Mouse (Mus musculus) spleen, adult 18-20 months (tissue): ENCODE results near the gene Btbd9.
"Not testable (repeated sequence)": the region's sequence is repeated elsewhere in the genome, so short reads cannot be mapped to it uniquely, and the experiment has no call there.

Source experiments
- DNase-seq, 2 experiments: peaks; one replicate each; pipeline ENCODE4 v3.0.0; 2022; ENCODE audit warnings: mixed read lengths in 2 of 2

Btbd9 gene

DNA sequence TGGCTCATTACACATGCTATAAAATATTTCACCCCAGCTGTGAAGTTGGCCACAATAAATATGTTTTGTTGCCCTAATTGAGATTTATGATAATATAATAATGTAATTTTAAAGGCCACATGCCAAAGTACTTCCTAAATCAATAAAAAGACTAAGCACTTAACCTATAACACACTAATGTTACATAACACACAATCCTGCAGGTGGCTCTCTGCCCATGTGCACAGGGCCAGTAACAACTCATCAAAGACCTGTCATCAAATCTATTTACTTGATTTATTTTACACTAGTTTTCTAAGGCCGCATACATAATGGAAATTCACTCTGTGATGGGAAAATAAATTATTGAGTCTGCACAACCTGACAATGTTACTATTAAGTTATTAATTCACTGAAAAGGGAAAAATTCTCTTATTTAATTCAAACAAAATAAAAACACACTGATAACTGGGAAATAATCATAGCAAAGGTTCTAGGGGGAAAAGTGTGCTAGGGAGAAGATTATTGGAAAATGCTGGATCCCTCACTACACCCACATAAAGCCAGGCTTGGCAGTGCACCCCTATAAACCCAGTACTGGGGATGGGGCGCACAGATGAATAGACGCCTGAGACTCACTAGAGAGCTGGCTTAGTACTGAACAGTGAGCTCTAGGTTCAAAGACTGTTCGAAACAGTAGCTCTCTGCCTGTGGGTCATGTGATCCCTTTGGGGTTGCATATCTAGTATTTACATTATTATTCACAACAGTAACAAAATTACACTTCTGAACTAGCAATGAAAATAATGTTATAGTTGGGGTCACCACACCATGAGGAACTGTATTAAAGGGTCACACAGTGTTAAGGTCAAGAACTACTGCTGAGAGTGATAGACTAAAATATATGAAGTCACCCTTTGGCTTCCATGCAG is 23.0 kb downstream of the Btbd9 start:
- no peak for DNase-seq

DNA sequence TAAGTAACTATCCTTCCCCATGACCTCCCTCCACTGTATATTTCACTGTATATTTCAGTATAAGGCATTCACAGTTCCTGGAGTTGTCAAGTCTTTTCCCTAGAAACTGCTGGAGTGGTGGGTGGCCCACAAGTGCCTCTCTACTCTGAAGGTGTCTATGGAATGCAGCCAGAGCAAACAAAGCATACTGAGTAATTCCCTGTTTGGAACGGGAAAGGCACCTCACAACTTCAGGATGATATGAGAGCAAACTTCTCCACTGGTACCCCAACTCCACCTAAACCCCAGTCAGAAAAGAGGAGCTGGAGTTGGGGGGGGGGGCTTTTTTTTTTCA is 25.5 kb downstream of the Btbd9 start:
- DNase-seq, result no peak

DNA sequence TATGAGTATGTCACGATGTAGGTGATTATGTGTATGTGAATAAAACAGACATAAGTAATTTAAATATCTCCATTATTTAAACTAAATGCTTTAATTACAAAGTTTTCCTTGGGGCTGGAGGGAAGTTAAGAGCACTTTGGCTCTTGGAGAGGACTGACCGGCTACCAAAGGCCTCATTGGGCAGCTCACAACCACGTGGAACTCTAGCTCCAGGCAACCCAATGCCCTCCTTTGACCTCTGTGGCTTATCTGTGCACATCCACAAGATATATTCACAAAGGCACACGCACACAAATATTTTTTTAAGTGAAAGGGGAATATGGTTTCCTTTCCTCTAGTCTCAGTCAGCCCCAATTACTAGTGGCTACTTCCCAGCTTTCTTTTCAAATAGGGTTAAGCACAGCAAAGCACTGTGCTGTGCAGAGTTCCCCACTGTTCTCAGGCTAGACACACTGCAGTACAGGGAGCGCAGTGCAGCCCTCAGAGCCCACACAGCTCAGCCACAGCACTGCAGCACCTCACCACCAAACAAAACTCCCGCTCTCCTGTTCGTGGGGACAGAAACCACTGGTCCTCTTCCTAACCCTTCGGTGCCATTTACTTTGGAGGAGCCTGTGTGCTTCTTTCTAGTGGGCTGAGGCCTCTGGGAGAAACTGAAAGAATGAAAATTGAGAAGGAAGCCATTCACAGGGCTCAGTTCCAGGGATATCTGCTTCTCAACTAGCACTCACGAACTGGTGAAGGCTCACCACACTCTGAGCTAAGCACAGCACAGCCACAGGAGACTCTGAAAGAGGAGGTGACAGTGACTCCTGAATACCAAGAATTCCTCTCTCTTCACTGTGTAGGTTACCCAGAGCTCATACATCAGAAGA is 26.2 kb downstream of the Btbd9 start:
- DNase-seq, result no peak

DNA sequence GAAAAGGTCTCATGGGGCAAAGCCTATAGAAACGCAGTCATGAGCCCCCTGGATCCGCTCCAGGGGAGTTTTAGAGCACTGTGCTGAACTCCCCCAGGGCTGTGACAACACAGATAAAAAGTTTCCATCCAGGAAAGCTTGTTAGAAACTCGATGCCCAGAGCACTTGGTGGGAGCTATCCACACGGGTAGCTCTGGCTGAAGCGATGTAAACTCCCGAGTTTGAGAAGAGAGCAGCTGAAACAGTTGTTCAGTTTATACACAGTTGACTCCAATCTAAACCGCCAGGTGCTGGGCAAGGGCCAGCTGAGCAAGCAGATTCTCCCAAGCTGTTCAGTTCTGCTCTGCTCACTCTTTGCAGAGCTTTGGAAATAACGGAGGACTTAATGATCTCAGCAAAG is 37.2 kb downstream of the Btbd9 start:
- DNase-seq, result no peak

DNA sequence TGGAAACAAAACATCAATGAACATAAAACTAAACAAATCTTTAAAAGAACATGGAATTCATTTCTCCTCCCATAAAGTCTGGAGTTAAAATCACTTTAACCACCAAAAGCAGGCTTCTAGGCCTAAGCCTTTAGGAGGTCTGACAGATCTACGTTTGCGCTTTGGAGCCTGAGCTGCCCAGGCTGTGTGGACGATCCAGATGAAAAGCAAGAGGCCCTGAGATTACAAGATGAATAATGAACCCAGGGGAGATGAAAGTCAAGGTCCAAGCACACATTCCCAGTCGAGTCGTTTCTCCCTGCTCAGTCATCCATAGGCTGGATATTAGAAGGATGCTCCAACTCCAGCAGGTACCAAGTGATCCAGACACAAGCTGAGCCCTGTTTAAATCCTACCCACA is 39.6 kb downstream of the Btbd9 start:
- no peak for DNase-seq

DNA sequence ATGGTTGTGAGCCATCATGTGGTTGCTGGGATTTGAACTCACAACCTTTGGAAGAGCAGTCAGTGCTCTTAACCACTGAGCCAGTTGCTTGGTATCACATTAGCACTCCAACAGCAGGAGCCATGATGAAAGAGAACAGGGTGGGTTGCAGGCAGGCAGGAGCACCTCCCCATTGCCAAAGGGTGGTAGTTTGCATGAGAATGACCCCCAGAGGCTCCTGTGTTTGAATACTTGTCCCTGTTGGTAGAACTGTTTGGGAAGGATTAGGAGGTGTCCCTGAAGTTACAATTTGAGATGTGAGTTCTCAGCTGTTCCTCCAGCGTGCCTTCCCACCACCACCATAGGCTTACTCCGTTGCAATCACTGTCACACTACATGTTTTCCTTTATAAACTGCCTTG is 43.2 kb downstream of the Btbd9 start:
- no peak for DNase-seq

DNA sequence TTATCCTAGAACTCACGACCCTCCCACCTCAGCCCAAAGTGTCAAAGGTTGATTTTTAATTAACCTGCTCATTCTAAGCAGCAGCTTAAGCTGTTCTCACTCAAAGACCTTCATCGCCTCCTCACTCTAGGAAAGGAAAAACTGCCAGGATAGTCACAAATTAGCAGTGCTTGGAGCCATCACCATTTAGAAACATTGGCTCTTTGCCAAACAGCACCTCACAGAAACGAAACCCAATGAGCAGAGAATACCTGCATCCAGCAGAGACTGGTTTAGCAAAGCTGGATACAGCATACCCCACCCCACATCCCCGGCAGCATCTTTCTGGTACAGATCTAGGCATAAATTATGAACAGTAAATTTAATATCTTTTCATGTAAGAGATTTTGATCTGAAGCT is 45.7 kb downstream of the Btbd9 start:
- no peak for DNase-seq

DNA sequence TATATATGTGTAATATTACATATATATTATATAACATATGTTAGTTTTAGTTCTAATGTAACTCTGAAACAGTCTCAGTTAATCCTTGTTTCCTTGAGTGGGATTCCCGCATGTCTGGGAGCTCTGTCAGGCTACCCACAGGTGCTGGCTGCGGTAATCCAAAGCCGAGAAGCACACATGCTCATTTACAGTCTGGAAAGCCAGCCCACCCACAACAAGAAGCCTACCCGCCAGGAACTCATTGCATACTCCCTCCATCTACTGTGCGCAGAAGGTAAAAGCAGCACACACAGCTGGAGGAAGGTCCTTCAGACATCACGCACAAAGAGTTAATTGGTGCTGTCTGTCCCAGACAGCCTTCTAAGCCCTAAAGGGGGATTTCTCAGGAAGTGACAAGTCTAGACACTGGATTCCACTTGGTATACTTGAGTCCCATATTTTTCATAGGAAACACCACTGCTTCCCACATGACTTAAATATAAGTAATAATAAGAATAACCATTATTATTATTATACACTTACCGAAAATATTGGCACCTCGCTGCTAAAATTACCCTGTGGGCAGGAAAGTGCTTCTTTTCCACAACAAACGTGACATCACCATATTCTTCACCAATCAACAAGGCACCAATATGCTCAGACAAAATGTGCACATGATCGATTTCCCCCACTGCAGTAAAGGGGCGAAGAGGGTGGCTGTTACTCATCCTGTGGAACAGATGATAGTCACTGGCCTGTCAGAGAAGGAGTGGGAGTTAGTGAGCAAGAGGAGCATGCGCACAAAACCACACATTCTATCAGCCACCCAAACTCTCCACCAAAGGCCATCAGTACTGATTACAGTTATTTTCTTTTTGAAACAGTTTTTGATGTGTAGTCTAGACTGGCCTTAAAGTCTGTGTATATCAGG is 46.4 kb downstream of the Btbd9 start:
- no peak for DNase-seq

DNA sequence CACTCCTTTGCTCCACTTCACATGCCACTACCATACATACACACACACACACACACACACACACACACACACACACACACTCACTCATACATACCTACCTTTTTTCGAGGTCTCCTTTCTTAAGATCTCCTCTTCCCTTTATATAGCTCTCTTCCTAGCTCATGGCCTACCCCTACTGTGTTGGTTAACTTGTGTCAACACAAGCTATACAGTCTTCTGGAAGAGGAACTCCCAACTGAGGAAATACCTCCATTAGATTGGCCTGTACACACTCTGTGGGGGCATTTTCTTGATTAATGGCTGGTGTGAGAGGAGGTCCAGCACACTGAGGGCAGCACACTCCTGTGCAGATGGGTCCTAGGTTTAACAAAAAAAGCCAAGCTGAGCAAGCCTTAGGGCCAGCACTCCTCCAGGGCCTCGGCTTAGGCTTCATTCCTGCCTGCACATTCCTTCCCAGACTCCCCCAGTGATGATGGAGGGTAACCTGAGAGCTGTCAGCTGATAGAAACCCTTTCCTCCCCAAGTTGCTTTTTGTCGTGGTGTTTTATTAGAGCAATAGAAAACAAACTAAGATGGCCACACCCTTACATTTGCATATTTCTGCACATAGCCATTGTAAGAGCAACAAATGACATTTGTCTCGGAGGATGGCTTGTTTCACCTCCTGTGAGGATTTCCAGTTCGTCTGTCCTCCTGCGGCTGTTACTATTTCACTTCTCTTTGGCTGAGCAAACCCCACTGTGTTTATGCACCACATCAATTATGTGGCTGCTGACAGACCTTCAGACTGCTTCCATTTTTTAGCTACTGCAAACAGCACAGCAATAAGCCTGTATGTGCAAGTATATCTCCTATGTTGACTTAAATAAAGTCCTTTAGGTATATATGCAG is 50.6 kb downstream of the Btbd9 start:
- DNase-seq, result no peak

DNA sequence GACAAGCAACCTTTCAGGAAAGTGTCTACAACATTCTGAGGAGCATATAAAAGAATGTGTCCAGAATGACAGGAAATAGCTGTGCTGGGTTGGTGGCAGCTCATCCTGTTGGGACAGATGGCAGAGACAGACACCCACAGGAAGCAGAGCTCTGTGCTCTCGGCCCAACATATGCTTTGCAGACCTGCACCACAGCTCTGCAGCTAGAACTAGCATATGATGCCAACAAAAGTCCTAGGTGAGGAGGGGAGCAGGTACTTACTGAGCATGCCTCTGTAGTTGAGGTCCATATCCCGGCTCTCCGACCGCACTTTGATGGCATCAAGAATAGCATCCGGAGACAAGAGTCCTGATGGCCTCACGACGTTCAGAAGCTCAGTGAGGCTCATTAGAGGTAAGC is 51.8 kb downstream of the Btbd9 start:
- no peak for DNase-seq

DNA sequence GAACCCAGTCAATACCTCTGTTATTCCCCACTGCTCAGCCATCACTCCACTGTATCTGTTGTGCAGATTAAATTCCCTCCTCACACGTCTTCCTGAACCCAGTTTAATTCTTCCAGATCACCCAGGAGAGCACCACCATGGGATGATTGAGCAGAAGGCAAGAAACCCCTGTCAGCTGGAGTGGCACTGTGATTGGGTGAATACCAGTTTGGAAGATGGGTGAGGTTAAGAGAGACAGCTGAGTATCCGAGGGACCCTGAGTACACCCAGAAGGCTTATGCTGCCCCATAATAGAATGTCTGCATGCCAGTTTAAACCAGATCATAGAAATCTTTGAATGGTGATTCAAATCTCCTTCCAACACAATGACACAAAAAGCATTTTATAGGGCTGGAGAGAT is 52.5 kb downstream of the Btbd9 start:
- no peak for DNase-seq

DNA sequence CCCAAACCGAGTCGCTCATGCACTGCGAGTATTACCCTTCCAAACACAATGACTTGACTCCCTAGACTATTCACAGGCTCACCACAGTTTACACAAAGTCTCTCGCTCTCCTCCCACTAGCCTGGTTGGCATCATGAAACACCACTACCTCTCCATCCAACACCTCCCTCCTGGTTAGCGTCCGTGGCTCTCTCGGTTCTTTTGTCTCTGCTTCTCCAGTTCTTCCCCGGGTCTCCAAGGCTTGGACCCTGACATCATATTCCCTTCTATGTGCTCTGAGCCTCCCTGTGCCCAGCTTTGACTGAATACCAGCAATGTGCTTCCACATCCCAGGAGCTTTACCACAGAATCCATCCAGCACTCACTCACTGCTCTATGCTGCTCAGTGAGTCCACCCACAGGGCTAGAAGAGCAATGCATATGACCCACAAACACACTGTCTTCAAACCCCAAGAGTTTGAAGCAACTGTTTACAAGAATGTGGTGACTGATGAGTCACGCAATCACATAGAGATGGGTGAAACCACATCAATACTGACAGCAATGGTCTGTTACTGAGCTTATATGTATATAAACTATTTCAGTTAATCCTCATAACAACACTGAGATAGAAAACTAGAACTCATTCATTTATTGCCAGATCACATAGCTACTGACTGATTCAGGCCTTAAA is 53.7 kb downstream of the Btbd9 start:
- DNase-seq, result no peak

DNA sequence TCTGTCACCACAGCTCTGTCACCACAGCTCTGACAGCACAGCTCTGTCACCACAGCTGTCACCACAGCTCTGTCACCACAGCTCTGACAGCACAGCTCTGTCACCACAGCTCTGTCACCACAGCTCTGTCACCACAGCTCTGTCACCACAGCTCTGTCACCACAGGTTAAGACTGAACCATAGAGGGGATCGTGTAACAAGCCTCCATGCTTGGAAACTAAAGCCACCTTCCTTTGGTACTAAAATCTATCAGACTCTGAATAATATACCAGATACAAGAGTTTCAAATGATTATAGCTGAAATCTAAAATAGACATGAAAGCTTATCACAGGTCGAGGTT is 57.1 kb downstream of the Btbd9 start:
- not testable (repeated sequence) for DNase-seq

DNA sequence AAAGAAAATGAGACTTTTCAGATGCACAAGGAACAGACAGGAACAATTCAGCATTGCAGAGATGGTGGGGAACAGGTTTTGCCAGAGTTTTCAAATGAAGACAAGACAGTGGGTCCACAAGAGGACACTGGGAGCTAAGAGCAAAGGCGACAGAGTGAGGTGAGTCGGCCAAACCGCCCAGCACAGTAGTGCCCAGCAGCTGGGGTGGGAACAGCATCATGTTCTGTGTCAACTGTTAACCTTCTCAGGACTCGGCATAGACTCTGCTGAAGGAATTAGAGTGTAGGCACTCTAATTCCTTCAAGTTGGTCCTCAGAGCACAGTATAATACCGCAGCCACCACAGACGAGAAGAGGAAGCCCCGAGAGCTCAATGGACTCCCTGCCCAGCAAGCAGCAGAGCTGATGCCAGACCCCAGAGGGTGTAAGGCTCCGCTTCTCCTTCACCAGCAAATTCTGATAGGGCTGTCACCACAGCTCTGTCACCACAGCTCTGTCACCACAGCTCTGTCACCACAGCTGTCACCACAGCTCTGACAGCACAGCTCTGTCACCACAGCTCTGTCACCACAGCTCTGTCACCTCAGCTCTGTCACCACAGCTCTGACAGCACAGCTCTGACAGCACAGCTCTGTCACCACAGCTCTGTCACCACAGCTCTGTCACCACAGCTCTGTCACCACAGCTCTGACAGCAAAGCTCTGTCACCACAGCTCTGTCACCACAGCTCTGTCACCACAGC is 57.7 kb downstream of the Btbd9 start:
- DNase-seq, result no peak

DNA sequence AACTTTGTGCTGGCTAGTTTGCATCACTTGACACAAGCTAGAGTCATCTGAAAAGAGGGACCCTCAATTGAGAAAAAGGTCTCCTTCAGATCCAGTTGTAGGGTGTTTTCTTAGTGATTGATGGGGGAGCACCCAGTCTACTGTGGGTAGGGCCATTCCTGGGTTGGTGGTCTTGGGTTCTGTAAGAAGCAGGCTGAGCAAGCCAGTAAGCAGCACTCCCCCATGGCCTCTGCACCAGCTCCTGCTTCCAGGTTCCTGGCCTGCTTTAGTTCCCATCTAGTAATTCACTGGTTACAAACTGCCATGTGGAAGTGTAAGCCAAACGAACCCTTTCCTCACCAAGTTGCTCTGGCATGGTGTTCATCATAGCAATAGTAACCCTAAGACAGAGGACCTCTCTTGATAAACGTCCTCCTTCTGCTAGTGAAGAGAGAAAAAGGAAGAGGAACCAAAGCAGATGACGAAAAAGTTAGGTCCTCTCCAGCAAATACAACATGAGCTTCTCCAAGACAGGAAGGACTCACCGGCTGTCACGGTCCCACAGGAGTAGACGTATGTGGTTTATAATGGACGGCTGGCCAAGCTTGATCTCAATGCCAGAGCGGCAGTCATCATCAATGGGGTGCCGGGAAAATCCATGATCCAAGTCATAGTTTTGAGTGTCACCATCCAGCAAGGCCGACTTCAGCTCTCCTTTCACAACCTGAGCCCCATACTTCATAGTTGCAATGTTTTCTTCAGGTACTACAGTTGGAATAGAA is 59.5 kb downstream of the Btbd9 start:
- DNase-seq, result no peak

DNA sequence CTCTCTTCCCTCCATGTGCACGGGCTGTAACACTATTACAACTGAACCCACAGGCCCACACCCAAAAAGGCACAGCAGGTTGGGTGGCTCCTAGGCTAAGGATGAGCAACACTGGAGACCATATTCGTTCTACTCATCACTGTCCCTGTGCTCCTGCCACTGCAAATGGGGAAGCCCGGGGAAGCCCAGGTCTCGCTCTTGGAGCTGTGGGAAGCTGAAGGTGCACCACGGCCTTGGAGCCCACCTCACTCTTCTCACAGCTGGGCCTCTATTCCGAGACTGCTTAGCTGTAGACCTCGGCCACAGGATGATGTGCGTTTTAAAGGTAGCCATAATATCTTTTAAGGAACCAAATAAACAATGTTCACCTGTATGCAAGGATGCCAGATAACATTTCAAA is 60.9 kb downstream of the Btbd9 start:
- no peak for DNase-seq

DNA sequence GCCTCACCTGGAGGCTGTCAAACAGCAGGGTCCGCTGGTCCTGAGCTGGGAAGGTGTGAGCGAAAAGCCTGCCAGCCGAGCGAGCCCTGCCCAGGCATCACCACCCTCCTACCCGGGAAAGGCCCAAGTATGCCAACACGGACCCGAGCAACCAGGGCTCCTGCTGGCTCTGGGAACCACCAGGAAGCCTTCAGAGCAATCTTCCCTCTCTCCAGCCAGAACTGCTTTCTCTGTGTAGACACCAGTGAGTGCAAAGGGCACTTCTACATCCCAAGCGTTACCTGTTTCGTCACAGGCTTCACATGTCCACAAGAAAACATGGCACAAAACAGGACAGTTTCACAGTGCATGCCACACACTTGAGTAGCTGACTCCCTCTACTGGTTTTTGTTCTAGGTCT is 63.3 kb downstream of the Btbd9 start:
- no peak for DNase-seq

DNA sequence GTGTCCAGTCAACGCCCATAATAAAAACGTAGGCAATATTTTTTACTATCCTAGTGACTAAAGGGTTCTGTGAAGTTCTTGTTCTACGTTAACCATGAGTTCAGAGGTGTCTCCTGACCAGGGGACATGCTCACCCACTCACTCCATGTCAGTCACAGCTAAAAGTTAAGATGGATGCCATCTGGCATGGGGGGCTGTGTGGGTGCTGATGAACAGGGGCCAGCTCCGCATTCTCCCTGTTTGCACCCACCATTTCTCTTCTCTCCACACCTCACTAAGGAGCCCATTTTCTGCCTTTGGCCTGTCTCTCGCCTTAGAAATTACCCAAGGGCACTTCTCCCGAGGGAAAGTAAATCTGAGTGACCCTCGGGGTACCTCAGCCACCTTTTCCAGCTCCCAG is 63.8 kb downstream of the Btbd9 start:
- DNase-seq, result no peak

DNA sequence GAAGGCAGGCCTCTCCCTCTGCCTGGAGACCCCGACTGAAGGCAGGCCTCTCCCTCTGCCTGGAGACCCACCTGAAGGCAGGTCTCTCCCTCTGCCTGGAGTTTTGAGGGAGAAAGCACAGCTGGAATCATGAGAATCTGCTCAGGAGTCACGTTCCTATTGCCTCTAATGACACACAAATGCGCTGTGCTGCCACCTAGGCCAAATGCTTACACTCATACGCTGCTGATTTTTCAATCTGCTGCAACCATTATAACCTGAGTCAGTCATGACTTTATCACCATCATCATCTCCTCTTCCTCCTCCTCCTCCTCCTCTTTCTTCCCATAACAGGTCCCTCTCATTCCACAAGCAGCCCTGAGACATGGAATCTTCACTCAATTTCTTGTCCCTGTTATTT is 64.3 kb downstream of the Btbd9 start:
- DNase-seq, result no peak

DNA sequence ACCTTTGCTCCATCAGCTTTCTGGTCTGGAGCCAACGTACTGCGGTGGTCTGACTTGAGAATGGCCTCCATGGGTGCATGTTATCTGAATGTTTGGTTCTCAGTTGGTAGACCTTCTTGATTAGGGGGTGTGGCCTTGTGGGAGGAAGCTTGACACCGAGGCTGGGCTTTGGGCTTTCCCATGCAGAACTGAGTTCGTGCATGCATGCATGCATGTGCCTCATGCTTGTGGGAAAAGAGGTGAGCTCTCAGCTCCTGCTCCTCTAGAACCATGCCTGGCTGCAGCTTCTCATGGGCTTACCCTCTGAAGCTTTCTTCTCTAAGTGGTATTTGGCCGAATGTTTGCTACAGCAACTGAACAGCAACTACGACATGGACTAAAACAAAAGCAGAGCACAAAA is 64.9 kb downstream of the Btbd9 start:
- no peak for DNase-seq
